Mouse (Mus musculus) testis, postnatal 14 days (tissue): ENCODE measurements around the gene Stk11.

Experiments used
- DNase-seq: peaks from one replicate; pipeline ENCODE4 v3.0.0; 2021; ENCODE audit warnings: low spot score

Stk11 gene

GRCm38 (mm10) chr10:80144864-80145838 lies 29.5 kb downstream of the Stk11 start:
- DNase-seq = no peak

- no peak for DNase-seq
These were observed 30.3 kb downstream of the Stk11 start for GRCm38 (mm10) chr10:80145896-80146295.

- peak; percentile 68 for DNase-seq
These were observed 31.0 kb downstream of the Stk11 start for GRCm38 (mm10) chr10:80146568-80147011.

- DNase-seq = no peak
These were observed 31.6 kb downstream of the Stk11 start for GRCm38 (mm10) chr10:80147146-80147718.

GRCm38 (mm10) chr10:80147719-80148601 lies 32.4 kb downstream of the Stk11 start, which contains the start of gene Midn:
TSS of gene Midn (plus strand) at chr10:80148272.
- DNase-seq = peak; percentile 75

- peak; percentile 91 for DNase-seq
These were observed 33.1 kb downstream of the Stk11 start for GRCm38 (mm10) chr10:80148610-80149290.

- DNase-seq = peak; percentile 97
These were observed 34.0 kb downstream of the Stk11 start for GRCm38 (mm10) chr10:80149291-80150225.

GRCm38 (mm10) chr10:80150226-80151210 lies 34.9 kb downstream of the Stk11 start:
- DNase-seq = peak; percentile 67

- peak; percentile 64 for DNase-seq
These were observed 35.8 kb downstream of the Stk11 start for GRCm38 (mm10) chr10:80151211-80152034.

GRCm38 (mm10) chr10:80152071-80152872 lies 36.7 kb downstream of the Stk11 start:
- DNase-seq = peak; percentile 59

GRCm38 (mm10) chr10:80152873-80153260 lies 37.3 kb downstream of the Stk11 start:
- DNase-seq = peak; percentile 54

- no peak for DNase-seq
These were observed 38.1 kb downstream of the Stk11 start for GRCm38 (mm10) chr10:80153713-80154112.

GRCm38 (mm10) chr10:80154384-80154783 lies 38.8 kb downstream of the Stk11 start:
- DNase-seq = no peak

- no peak for DNase-seq
These were observed 39.7 kb downstream of the Stk11 start for GRCm38 (mm10) chr10:80155277-80155676.

GRCm38 (mm10) chr10:80156002-80156751 lies 40.6 kb downstream of the Stk11 start:
- DNase-seq = no peak

- DNase-seq = no peak
These were observed 41.1 kb downstream of the Stk11 start for GRCm38 (mm10) chr10:80156752-80157053.
